Mouse (Mus musculus): Measurements from ENCODE around the gene 1110059E24Rik.

1110059E24Rik gene

DNA sequence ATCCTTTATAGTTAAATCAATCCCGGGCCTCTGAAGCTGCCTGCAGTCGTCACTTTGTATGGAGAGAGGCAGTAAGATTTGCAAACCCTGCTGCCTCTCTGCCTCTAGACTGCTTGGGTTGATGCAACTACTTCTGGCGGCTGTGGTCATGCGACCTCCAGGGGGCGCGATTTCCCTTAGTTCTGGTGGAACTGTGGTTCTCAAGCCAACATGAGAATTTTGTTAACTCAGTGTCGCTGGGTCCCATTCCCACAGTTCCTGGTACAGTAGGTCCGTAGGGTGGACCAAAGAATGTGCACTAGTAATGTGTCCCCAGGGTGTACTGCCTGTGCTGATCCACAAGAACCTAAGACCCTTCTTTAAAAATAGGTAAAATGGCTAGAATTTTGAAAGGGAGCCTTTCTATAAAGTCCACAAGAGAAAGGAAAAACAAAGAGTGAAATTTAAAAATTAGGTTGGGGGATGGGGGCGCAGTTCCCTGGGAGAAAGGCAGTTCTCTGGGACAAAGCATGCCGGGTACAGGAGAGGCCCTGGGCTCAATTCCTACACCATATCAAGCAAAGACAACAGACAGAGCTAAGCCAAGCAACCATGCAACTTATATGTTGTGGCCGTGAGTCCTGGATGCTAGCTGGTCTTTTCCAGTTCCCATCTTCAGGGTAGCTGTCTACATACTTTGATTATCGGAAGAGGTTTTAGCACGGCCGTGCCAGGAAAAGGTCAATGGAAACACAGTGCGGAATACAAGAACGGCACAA lies 81.4 kb downstream of the 1110059E24Rik start:
- no peaks in the 10 kb centered on the region for H3K36me3 ChIP-seq (ENCODE audit: control insufficient read depth, insufficient read depth, low read length, poor library complexity, severe bottlenecking)
- H3K27me3 ChIP-seq (ENCODE audit: control insufficient read depth, insufficient read depth, low read length, poor library complexity, severe bottlenecking): no peaks in the 10 kb centered on the region
- peak; percentile 92 for DNase-seq (ENCODE audit: low read depth, low spot score)

GRCm38 (mm10) chr19:21570778-21571177 lies 82.0 kb downstream of the 1110059E24Rik start:
- Histone ChIP-seq H3K27me3 (ENCODE audit: control insufficient read depth, insufficient read depth, low read length, poor library complexity, severe bottlenecking) (no peaks in the 10 kb centered on the region), H3K36me3 (ENCODE audit: control insufficient read depth, insufficient read depth, low read length, poor library complexity, severe bottlenecking) (no peaks in the 10 kb centered on the region)
- no peak for DNase-seq (ENCODE audit: low read depth, low spot score)

GRCm38 (mm10) chr19:21568528-21569185 lies 84.1 kb downstream of the 1110059E24Rik start:
- H3K27me3 ChIP-seq (ENCODE audit: control insufficient read depth, insufficient read depth, low read length, poor library complexity, severe bottlenecking): no peaks in the 10 kb centered on the region
- no peaks in the 10 kb centered on the region for H3K36me3 ChIP-seq (ENCODE audit: control insufficient read depth, insufficient read depth, low read length, poor library complexity, severe bottlenecking)
- peak; percentile 56 for DNase-seq (ENCODE audit: low read depth, low spot score)

GRCm38 (mm10) chr19:21567933-21568332 lies 84.8 kb downstream of the 1110059E24Rik start:
- H3K27me3 ChIP-seq (ENCODE audit: control insufficient read depth, insufficient read depth, low read length, poor library complexity, severe bottlenecking): no peaks in the 10 kb centered on the region
- no peak for DNase-seq (ENCODE audit: low read depth, low spot score)
- H3K36me3 ChIP-seq (ENCODE audit: control insufficient read depth, insufficient read depth, low read length, poor library complexity, severe bottlenecking): no peaks in the 10 kb centered on the region

DNA sequence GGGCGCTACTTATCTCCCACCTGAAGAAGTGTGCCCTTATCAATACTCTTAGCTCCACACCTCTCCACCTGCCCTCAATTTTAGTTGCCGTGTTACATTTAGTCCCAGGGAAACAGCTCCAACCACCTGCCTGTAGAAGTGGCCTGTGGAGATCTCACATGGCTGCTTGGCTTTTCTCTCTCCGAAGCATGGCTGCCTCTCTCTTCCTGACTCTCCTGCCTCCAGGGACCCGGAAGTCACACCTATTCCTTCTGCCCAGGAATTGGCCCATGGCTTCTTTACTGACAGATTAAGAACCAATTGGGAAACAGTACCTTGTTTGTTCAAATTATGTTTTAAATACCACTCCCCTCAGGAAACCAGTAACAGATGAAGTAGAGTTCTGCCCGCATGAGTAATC lies 86.3 kb downstream of the 1110059E24Rik start:
- no peaks in the 10 kb centered on the region for H3K27me3 ChIP-seq (ENCODE audit: control insufficient read depth, insufficient read depth, low read length, poor library complexity, severe bottlenecking)
- DNase-seq (ENCODE audit: low read depth, low spot score): no peak
- no peaks in the 10 kb centered on the region for H3K36me3 ChIP-seq (ENCODE audit: control insufficient read depth, insufficient read depth, low read length, poor library complexity, severe bottlenecking)

DNA sequence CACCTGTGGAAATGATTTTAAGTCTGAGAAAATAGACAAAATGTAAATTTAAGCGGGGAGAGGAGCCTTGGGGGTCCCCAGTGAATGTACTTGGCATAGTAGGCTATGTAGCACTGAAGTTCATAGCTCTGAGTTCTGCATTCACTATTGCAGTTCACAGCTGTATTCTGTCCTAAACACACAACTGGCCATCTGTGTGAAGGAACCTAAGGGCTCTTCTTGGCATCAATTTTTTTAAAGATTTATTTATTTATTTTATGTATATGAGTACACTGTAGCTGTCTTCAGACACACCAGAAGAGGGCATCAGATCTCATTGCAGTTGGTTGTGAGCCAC lies 88.3 kb downstream of the 1110059E24Rik start:
- Histone ChIP-seq H3K36me3 (ENCODE audit: control insufficient read depth, insufficient read depth, low read length, poor library complexity, severe bottlenecking) (no peaks in the 10 kb centered on the region), H3K27me3 (ENCODE audit: control insufficient read depth, insufficient read depth, low read length, poor library complexity, severe bottlenecking) (no peaks in the 10 kb centered on the region)
- no peak for DNase-seq (ENCODE audit: low read depth, low spot score)

DNA sequence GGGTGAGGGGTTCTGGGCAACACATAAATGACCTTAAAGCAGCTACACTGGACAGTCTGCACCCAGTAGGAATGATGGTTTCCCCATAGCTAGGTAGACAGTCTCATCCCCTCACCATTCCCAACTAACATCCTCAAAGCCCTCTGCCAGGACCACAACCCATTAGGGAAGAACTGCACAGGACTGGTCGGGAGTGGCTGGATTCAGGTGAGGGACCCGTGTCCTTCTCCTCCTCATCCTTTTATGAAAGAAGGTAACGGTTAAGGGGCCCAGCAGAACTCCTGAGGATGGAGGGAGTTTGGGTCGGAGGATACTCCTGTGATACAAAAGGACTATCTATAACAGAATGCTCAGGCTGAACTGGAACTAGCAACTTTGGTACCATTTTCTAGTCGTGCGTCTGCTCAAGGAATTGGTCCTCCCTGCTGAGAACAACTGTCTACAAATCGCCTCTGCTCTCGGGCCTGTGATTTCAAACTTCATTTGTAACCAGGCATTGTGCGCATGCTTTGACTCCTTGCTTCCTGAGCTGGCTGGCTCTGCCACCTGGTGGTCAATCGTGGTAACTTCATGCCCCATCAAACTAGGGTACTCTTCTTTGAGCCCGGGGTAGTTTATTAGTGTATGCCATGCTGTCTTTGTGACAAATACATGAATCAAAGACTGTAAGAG lies 88.9 kb downstream of the 1110059E24Rik start:
- H3K36me3 ChIP-seq (ENCODE audit: control insufficient read depth, insufficient read depth, low read length, poor library complexity, severe bottlenecking): no peaks in the 10 kb centered on the region
- H3K27me3 ChIP-seq (ENCODE audit: control insufficient read depth, insufficient read depth, low read length, poor library complexity, severe bottlenecking): no peaks in the 10 kb centered on the region
- DNase-seq (ENCODE audit: low read depth, low spot score): peak; percentile 88

DNA sequence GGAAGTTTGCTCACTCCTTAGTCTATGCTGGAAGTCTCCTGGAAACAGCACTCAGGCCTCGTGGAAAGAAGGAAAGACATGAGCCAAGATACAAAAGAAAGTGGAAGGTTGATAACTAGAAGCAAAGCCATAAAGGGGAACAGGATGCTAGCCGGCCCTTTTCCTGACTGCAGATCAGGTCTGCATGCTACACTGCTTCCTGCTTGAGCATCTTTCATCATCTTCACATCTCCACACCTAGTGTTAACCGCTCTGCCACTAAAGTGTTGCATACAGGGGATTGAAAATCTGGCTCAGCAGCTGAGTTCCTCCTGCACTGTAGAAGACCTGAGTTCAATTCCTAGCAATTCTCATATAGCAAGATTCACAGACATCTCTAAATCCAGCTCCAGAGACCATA lies 89.8 kb downstream of the 1110059E24Rik start:
- DNase-seq (ENCODE audit: low read depth, low spot score): no peak
- Histone ChIP-seq H3K36me3 (ENCODE audit: control insufficient read depth, insufficient read depth, low read length, poor library complexity, severe bottlenecking) (no peaks in the 10 kb centered on the region), H3K27me3 (ENCODE audit: control insufficient read depth, insufficient read depth, low read length, poor library complexity, severe bottlenecking) (no peaks in the 10 kb centered on the region)

DNA sequence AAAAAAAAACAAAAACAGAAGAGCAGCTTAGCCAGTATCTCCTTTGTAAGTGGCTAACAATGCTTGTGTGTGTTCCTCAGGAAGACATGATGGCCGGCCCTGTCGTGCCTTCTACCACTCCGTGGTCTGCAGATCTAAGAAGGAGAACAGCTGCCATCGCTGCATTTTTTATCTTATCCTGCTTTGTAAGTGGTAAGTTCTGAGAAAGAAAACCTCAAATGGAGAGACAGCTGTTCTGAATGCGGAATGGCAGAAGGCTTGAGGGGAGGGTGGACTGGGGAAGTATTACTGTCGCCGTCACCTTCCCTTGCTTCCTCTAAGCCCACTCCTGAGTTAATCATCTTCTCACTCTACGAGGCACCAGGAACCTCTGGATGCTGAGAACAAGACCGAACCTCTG lies 100.0 kb downstream of the 1110059E24Rik start:
- Histone ChIP-seq H3K36me3 (ENCODE audit: control insufficient read depth, insufficient read depth, low read length, poor library complexity, severe bottlenecking) (no peaks in the 10 kb centered on the region), H3K27me3 (ENCODE audit: control insufficient read depth, insufficient read depth, low read length, poor library complexity, severe bottlenecking) (no peaks in the 10 kb centered on the region)
- no peak for DNase-seq (ENCODE audit: low read depth, low spot score)

DNA sequence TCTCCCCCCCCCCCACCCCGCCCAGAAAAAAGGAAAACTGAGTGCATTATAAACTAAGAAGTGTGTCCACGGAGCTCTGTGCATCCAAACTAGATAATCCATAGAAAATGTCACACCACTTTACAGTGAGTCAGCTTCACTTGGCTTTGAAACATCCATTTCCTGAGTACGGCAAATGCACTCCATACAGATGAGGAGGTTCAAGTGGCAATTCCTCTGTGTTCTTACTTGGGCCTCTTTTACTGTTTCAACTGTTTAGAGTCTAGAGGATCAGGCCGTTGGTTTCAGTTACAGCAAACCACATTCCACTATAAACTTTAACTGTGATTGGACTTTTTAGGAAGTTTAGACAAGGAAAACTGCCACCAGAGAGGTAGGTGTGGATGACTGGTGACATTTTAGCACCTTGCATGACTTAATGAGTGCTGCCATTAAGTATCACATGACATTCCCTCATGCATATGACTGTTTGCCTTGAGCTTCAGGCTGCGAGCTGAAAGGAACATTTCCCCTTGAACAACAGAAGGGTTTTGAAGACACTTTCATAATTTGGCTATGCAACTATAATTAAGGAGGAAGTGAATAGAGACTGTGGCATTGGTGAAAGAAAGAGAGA lies 100.7 kb downstream of the 1110059E24Rik start:
- Histone ChIP-seq H3K36me3 (ENCODE audit: control insufficient read depth, insufficient read depth, low read length, poor library complexity, severe bottlenecking) (no peaks in the 10 kb centered on the region), H3K27me3 (ENCODE audit: control insufficient read depth, insufficient read depth, low read length, poor library complexity, severe bottlenecking) (no peaks in the 10 kb centered on the region)
- DNase-seq (ENCODE audit: low read depth, low spot score): no peak

- Histone ChIP-seq H3K36me3 (ENCODE audit: control insufficient read depth, insufficient read depth, low read length, poor library complexity, severe bottlenecking) (no peaks in the 10 kb centered on the region), H3K27me3 (ENCODE audit: control insufficient read depth, insufficient read depth, low read length, poor library complexity, severe bottlenecking) (no peaks in the 10 kb centered on the region)
- DNase-seq (ENCODE audit: low read depth, low spot score): no peak
Measured at GRCm38 (mm10) chr19:21549713-21550112, 103.1 kb downstream of the 1110059E24Rik start.

- H3K27me3 ChIP-seq (ENCODE audit: control insufficient read depth, insufficient read depth, low read length, poor library complexity, severe bottlenecking): no peaks in the 10 kb centered on the region
- no peak for DNase-seq (ENCODE audit: low read depth, low spot score)
- H3K36me3 ChIP-seq (ENCODE audit: control insufficient read depth, insufficient read depth, low read length, poor library complexity, severe bottlenecking): no peaks in the 10 kb centered on the region
Measured at GRCm38 (mm10) chr19:21548947-21549346, 103.8 kb downstream of the 1110059E24Rik start.

GRCm38 (mm10) chr19:21537125-21537524 lies 115.7 kb downstream of the 1110059E24Rik start:
- Histone ChIP-seq H3K27me3 (ENCODE audit: control insufficient read depth, insufficient read depth, low read length, poor library complexity, severe bottlenecking) (no peaks in the 10 kb centered on the region), H3K36me3 (ENCODE audit: control insufficient read depth, insufficient read depth, low read length, poor library complexity, severe bottlenecking) (no peaks in the 10 kb centered on the region)
- DNase-seq (ENCODE audit: low read depth, low spot score): no peak

Measured in splenic B cell, adult 2 months (primary cell).